Mouse (Mus musculus): ENCODE data around the gene Ccr6. TPM values are rescaled to one million over a fixed set of nuclear protein-coding genes. Genes with fewer than 3 reads are reported as not detected.
A peak's percentile ranks its signal among the peaks of the same experiment; 100 is the strongest.

Ccr6 gene
- polyA plus RNA-seq, 1 experiment = 2.2 TPM

DNA sequence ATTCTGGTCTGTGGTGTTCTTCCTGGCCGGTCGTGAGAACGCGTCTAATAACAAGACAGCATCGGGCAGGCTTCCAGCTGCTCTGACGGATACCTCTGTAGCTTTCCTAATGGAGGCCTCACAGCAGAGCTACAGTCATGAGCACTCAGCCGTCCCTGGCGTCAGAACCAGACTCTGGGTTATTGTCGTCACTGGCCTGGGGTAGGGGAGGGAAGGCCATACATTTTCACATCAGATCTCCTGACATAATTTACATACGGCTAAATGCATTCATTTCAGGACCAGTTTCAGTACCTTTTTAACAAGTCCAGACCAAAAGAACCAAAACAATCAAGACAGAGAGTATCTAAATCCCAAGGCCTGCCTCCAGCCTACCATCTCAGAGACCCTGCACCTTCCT, 12.6 kb upstream of the Ccr6 start:
- DNase-seq = no peak
- Histone ChIP-seq H3K4me1 (ENCODE audit: control insufficient read depth, insufficient read depth, low read length) (no peaks in the 10 kb centered on the region), H3K4me3 (ENCODE audit: insufficient read depth, low read depth, low read length) (no peak overlapping the region), H3K27me3 (replicated peaks; ENCODE audit: control insufficient read depth, insufficient read depth, low read length) (no peaks in the 10 kb centered on the region), H3K27ac (ENCODE audit: insufficient read depth, low read depth, low read length) (no peak overlapping the region), H3K36me3 (ENCODE audit: control insufficient read depth, insufficient read depth, low read length) (no peaks in the 10 kb centered on the region)
- TF ChIP-seq CTCF (conservative IDR thresholded peaks at IDR 0.05; ENCODE audit: insufficient read depth, insufficient read length, low read depth, low read length) (no peak), POLR2A (IDR thresholded peaks at IDR 0.05; ENCODE audit: low read depth, low read length) (no peak)
- WGBS = 77% methylated on average over 10 of the region's 10 CpGs

- no peak for TF ChIP-seq POLR2A (IDR thresholded peaks at IDR 0.05; ENCODE audit: low read depth, low read length)
- no peak for TF ChIP-seq CTCF (conservative IDR thresholded peaks at IDR 0.05; ENCODE audit: insufficient read depth, insufficient read length, low read depth, low read length)
- H3K4me3 ChIP-seq (ENCODE audit: insufficient read depth, low read depth, low read length) = no peak overlapping the region
- no peak overlapping the region for H3K27ac ChIP-seq (ENCODE audit: insufficient read depth, low read depth, low read length)
- no peaks in the 10 kb centered on the region for H3K4me1 ChIP-seq (ENCODE audit: control insufficient read depth, insufficient read depth, low read length)
- no peaks in the 10 kb centered on the region for H3K27me3 ChIP-seq (replicated peaks; ENCODE audit: control insufficient read depth, insufficient read depth, low read length)
- H3K36me3 ChIP-seq (ENCODE audit: control insufficient read depth, insufficient read depth, low read length) = no peaks in the 10 kb centered on the region
- 69% methylated on average over 1 of the region's 1 CpGs for WGBS
- DNase-seq = no peak
Observed at GRCm38 (mm10) chr17:8224072-8224471, 11.8 kb upstream of the Ccr6 start.

GRCm38 (mm10) chr17:8225166-8225565, 10.7 kb upstream of the Ccr6 start:
- 89% methylated on average over 2 of the region's 2 CpGs for WGBS
- DNase-seq = peak; percentile 13
- TF ChIP-seq CTCF (conservative IDR thresholded peaks at IDR 0.05; ENCODE audit: insufficient read depth, insufficient read length, low read depth, low read length) (no peak), POLR2A (IDR thresholded peaks at IDR 0.05; ENCODE audit: low read depth, low read length) (no peak)

GRCm38 (mm10) chr17:8225746-8226145, 10.1 kb upstream of the Ccr6 start:
- no peak for TF ChIP-seq CTCF (conservative IDR thresholded peaks at IDR 0.05; ENCODE audit: insufficient read depth, insufficient read length, low read depth, low read length)
- no peak for TF ChIP-seq POLR2A (IDR thresholded peaks at IDR 0.05; ENCODE audit: low read depth, low read length)
- 83% methylated on average over 4 of the region's 4 CpGs for WGBS

More at GRCm38 (mm10) chr17:8225166-8225565, 10.7 kb upstream of the Ccr6 start:
- no peak overlapping the region for H3K27ac ChIP-seq (ENCODE audit: insufficient read depth, low read depth, low read length)
- H3K4me1 ChIP-seq (ENCODE audit: control insufficient read depth, insufficient read depth, low read length) = no peaks in the 10 kb centered on the region
- H3K4me3 ChIP-seq (ENCODE audit: insufficient read depth, low read depth, low read length) = no peak overlapping the region
- H3K36me3 ChIP-seq (ENCODE audit: control insufficient read depth, insufficient read depth, low read length) = no peaks in the 10 kb centered on the region
- H3K27me3 ChIP-seq (replicated peaks; ENCODE audit: control insufficient read depth, insufficient read depth, low read length) = no peaks in the 10 kb centered on the region

GRCm38 (mm10) chr17:8228622-8229021, 7.2 kb upstream of the Ccr6 start:
- H3K36me3 ChIP-seq (ENCODE audit: control insufficient read depth, insufficient read depth, low read length) = no peaks in the 10 kb centered on the region
- 42% methylated on average over 9 of the region's 9 CpGs for WGBS
- no peak overlapping the region for H3K27ac ChIP-seq (ENCODE audit: insufficient read depth, low read depth, low read length)
- H3K4me3 ChIP-seq (ENCODE audit: insufficient read depth, low read depth, low read length) = no peak overlapping the region
- H3K27me3 ChIP-seq (replicated peaks; ENCODE audit: control insufficient read depth, insufficient read depth, low read length) = no peaks in the 10 kb centered on the region
- no peak for DNase-seq
- TF ChIP-seq CTCF (conservative IDR thresholded peaks at IDR 0.05; ENCODE audit: insufficient read depth, insufficient read length, low read depth, low read length) (no peak), POLR2A (IDR thresholded peaks at IDR 0.05; ENCODE audit: low read depth, low read length) (no peak)
- H3K4me1 ChIP-seq (ENCODE audit: control insufficient read depth, insufficient read depth, low read length) = no peaks in the 10 kb centered on the region

More at GRCm38 (mm10) chr17:8225746-8226145, 10.1 kb upstream of the Ccr6 start:
- H3K27me3 ChIP-seq (replicated peaks; ENCODE audit: control insufficient read depth, insufficient read depth, low read length) = no peaks in the 10 kb centered on the region
- DNase-seq = no peak
- H3K36me3 ChIP-seq (ENCODE audit: control insufficient read depth, insufficient read depth, low read length) = no peaks in the 10 kb centered on the region
- no peak overlapping the region for H3K27ac ChIP-seq (ENCODE audit: insufficient read depth, low read depth, low read length)
- H3K4me3 ChIP-seq (ENCODE audit: insufficient read depth, low read depth, low read length) = no peak overlapping the region
- H3K4me1 ChIP-seq (ENCODE audit: control insufficient read depth, insufficient read depth, low read length) = no peaks in the 10 kb centered on the region

- no peaks in the 10 kb centered on the region for H3K36me3 ChIP-seq (ENCODE audit: control insufficient read depth, insufficient read depth, low read length)
- no peaks in the 10 kb centered on the region for H3K27me3 ChIP-seq (replicated peaks; ENCODE audit: control insufficient read depth, insufficient read depth, low read length)
- no peak overlapping the region for H3K4me3 ChIP-seq (ENCODE audit: insufficient read depth, low read depth, low read length)
- no peak for DNase-seq
- TF ChIP-seq CTCF (conservative IDR thresholded peaks at IDR 0.05; ENCODE audit: insufficient read depth, insufficient read length, low read depth, low read length) = no peak
- TF ChIP-seq POLR2A (IDR thresholded peaks at IDR 0.05; ENCODE audit: low read depth, low read length) = no peak
- 86% methylated on average over 3 of the region's 3 CpGs for WGBS
- H3K4me1 ChIP-seq (ENCODE audit: control insufficient read depth, insufficient read depth, low read length) = no peaks in the 10 kb centered on the region
- no peak overlapping the region for H3K27ac ChIP-seq (ENCODE audit: insufficient read depth, low read depth, low read length)
Observed at GRCm38 (mm10) chr17:8229607-8230006, 6.2 kb upstream of the Ccr6 start.

DNA sequence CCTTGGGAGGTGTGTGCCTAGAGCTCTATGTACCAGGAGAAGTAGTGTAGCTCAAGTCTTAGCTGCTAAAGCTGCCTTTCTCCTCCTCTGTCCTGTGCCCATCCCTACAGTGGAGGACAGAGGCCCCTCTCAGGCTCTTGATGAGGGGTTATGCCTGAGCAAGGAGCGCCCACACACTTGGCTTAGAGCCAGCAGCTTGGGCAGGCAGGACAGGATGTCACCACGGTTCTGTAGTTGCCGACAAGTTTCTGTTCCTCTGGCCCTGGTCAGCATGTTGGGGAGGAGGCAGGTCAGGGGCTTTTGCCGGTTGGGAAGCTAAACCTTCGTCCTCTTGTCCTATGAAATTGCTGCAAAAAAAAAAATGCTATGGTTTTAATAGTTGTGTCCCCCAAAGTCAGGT, 3.8 kb upstream of the Ccr6 start:
- WGBS = 18% methylated on average over 5 of the region's 5 CpGs
- Histone ChIP-seq H3K27me3 (replicated peaks; ENCODE audit: control insufficient read depth, insufficient read depth, low read length) (no peaks in the 10 kb centered on the region), H3K4me3 (ENCODE audit: insufficient read depth, low read depth, low read length) (no peak overlapping the region), H3K27ac (ENCODE audit: insufficient read depth, low read depth, low read length) (no peak overlapping the region), H3K36me3 (ENCODE audit: control insufficient read depth, insufficient read depth, low read length) (no peaks in the 10 kb centered on the region), H3K4me1 (ENCODE audit: control insufficient read depth, insufficient read depth, low read length) (no peaks in the 10 kb centered on the region)
- TF ChIP-seq CTCF (conservative IDR thresholded peaks at IDR 0.05; ENCODE audit: insufficient read depth, insufficient read length, low read depth, low read length) = no peak
- TF ChIP-seq POLR2A (IDR thresholded peaks at IDR 0.05; ENCODE audit: low read depth, low read length) = no peak
- DNase-seq = peak; percentile 16

All from kidney, adult 2 months (tissue).